Mouse (Mus musculus): ENCODE results near the gene Trp73.

The Trp73 gene

DNA sequence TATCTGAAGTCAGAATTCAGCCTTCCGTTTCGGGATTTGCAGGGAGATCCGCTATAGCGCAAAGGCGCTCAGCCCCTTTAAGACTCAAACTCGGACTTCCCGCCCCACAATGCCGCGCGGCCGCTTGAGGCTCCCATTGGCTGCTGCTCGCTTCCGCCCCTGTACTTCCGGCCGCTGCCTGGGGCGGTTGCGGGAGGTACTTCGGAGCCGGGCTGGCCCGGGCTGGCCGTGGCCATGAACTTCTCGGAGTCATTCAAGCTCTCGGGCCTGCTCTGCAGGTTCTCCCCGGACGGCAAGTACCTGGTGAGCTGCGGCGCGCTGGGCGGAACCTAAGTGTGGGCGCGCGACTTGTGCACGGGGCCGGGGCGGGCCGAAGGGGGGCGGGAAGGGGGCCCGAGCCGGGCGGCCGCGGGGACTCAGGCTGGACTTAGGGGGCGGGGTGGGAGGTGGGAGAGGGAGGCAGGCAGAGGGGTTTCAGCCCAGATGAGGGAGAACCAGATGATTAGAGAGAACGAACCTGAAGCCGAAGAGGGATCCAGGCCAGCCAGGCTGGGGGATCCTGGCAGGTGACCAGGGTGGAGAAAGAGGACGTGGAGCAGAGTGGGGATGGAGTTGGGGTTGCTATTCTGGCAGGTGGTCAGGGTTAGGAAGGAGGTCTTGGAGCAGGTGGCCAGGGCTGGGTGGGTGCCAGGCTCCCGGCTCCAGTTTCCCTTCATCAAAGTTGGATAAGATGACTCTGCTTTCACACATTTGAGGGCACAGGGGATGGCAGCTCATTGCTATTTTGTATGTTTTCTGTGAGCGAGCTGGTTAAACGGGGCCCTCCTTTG lies 2.4 kb upstream of the Trp73 start, which contains the start of gene Wrap73:
TSS of gene Wrap73 (plus strand) at position 162 of the 830 bp plus-strand sequence.
- peak; percentile 95 for DNase-seq

DNA sequence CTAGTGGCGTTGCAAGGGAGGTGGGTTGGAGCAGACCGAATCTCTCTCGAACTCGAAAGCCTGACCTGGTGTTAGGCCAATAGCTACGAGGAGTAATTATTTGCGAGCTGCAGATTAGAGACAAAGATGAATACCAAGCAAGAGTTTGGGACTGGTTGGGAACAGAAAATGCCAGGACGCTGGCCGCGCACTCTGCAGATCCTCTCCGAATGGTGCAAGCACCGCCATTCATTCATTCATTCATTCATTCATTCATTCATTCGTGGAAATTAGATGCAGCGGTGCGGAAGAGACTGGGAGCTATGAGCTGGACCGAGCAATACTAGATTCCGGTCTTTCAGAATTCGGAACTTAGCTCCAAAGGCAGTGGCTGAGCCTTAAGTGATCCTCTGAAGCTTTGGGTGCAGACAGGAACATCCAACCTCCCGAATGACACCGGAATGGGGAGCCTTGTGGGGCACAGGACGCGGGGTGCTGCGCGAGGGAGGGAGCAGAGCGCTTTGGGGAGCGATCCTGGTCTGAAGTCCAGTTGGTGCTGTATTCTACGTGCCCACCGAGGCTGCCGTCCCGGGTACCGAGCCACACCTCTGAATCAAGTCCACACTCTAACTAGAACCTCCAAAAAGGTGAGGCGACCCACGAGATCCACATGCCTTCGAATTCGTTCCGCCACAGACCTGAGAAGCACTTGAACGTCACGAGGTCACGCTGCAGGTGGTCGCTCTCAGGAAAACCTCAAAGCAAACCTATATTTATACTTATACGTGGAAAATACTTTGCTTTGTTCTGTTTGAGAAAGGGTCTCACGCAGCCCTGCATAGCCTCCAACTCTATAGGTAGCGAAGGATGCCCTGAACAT lies 1.2 kb upstream of the Trp73 start:
- DNase-seq = no peak

DNA sequence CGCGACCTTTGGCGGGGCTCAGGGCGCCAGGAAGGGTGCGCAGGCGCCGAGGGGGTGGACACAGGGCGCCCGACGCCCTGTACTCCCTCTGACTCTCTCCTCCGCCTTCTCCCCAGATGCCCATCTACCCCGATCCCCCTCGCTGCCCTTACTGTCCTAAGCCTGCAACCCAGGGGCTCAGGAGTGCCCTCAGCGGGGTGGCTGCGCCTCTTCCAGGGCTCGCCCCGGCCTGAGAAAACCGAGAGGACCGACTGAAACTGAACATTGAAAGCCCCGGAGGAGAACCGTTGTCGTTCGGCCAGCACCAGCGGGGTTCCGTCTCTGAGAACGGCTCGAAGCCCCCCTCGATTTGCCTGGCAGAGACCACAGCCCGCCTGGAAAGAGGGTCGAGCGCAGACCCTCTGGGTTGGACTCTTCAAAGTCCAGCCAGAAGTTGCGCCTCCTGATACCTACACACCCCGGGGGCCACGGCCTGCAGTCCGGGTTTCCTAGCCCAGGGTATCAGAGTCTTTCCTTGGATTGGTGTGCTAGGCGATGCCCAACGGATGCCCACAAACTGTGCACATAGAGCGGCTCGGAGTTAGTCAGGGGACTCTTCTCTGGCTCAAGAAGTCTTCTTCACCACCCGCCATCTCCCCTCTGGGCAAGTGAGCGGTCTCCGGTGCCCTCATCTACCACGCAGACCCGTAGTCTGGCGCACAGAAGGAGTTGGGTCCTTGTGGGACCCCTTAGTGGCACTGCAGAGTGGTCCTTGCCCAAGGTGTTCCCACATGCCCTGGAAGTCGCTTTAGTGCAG lies 403 bp upstream of the Trp73 start:
- no peak for DNase-seq

DNA sequence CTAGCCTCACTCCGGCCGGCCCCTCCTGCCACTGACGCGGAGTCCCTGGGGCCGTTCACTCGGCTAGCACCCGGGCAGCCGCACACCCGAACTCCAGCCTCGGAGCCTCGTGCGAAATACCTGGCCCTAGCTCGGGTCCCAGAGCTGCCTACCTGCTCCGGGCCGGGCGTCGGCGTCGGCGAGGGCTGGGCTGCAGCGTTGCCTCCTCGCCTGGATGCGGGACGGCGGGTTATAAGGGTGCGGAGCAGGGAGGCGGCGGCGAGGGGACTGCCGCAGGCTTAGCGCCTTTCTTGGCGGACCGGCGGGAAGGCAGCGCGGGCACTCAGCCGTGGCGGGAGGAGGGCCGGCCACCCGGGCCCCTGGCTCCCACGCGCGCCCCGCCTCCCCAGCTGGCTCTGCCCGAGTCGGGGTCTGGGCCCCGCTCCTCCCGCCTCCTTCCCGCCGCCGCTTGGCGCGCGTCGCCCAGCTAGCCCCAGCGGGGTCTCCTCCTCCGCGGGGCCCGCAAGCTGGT lies 282 bp downstream of the Trp73 start:
- DNase-seq = peak; percentile 56

DNA sequence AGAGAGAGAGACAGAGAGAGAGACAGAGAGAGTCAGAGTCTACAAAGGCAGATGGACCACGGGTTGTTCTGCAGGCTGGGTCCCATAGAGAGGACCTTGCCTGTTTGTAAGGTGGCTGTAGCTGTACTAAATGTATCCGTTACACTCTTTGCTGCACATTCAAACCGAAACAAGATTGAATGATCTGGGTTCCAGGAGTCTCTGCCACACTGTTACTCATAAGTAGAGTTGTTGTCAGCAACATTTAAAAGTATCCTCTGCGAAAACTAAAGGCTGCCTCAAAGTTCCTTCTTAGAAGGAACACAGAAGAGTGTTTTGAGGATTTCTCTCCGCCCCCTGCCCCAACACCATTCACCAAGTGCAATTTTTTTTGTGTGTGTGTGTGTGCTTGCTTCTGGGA lies 2.9 kb downstream of the Trp73 start:
- no peak for DNase-seq

DNA sequence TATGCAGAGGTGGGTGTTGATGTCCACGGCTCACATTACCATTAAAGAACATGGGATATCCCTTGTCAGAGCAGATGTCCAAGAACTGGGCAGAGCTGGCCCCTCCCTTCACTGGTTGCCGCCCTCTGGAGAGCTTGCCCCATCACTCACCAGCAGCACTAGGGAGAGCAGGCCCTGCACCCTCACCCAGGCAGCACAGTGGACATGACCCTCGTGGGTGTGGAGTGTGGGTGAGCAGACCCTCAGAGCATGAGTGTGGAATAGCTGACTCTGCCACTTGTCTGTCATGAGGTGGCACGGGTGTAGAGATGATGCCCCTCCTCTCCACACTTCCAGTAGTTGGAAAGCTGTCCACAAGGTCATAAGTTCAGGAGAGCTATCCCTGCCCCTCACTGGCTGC lies 5.2 kb downstream of the Trp73 start:
- DNase-seq = no peak

DNA sequence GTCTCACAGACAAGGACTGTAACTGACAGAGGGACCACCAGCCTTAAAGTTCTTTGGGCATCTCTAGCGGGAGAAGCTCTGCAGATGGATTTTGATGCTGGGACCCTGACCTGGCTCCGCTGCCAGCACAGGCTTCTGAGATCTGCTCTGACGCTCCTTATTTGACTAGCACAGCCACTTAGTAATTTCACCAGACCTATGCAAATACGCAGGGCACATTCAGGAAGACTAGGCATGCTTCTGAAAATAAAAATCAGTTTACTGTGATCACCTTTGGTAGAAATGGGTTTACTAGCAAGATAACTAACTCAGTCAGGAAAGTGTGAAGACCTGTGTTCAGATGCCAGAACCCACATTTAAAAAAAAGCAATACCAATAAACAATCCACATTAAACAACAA lies 8.1 kb downstream of the Trp73 start:
- no peak for DNase-seq

DNA sequence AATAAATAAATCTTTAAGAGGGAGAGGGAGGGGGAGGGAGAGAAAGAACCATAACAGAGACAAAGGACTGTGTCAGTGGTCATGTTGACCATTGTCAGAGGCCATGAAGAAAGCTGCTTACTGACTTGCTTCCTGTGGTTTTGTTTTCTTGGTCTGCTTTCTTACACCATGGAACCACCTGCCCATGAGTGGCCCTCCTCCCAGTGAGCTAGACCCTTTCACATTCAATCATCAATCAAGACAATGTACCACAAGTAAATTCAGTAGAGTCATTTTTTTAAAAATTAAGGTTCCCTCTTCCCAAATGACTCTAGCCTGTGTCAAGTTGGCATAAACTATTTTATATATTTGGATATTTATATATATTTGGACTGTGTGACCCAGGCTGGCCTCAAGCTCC lies 10.1 kb downstream of the Trp73 start:
- no peak for DNase-seq

DNA sequence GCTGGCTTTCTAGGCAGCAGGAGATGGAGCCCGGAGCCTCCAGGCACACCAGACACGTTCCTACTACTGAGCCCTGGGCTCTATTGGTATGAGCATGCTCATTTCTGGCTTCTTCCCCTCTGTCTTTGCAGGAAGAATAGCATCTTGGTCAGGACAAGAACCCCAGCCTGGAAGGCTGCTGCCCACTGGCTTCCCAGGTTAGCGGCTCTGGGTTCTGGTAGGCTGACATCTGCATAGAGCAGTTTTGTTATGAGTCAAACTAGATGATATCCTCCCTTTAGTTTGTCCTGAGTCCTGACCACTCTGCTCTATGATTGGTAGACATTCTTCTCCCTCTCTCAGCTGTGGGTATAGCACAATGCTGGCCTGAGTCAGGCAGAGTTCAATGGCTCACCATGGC lies 12.7 kb downstream of the Trp73 start:
- no peak for DNase-seq

DNA sequence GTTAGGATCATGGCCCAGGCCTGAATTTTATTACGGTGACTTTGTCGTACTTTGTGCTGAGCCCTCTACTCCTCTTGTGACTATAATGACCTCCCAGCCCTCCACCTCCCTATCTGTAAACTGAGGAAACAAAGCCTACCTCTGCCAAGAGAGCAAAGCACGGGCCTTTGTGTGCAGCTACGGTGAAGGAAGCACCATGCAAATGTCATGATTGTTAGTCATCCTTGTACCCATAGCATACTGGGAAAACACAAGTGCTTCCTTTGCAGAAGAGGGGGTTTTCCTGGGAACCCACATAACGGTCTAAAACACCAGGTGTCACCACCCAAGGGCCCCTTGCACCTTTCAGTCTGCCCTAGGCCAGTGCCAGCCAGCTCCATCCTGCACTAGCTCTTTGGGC lies 14.8 kb downstream of the Trp73 start:
- no peak for DNase-seq

DNA sequence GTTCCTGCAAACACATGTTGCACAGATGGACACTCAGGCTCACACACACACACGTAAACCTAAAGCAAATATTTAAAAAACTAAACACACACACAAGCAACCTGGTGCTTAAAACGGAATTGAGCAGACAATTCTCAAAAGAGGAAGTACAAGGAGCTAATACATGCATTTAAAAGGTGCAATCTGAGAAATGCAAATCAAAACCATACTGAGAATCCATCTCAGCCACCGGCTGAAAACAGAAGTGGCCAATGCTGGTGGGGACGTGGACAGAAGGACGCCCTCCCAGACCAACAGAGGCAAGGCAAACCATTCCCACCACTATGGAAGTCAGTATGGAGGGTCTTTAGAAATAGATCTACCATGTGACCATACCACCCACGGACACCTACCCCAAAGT lies 16.5 kb downstream of the Trp73 start:
- no peak for DNase-seq

DNA sequence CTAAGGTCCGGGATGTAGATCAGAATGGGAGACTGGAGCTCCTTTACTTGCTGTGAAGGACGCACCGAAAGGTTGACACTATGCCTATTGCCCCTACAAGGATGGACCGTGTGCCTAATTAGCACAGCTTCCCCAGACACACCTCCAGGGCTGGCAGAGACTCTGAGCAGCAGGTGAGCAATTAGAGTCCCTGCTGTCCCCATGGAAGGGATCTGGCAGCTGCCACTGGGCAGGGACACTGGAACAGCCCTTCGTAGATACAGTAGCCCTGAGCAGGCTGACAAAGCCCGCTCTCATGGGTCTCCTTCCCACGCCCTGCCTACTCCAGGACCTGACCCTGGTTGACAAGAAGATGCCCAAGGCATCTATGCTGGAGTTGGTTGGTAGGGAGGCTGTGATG lies 17.6 kb downstream of the Trp73 start:
- DNase-seq = no peak

DNA sequence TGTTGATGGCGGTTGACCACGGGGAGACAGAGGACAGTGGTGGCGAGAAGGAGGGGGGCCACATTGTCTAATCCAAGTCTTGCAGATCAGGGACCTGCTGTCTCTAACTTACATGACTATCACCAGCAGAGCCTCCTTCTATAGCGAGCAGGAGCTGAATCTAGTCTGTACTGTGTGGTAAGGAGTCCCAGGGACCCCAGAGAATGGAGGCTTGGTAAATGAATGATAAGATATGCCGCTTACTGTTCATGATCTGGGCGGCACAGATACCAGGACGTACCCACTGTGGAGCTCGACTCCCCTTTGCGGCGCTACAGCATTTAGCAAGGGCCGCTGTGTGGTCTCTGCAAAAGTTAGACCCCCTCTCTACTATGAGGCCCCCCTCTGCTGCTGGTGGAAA lies 18.2 kb downstream of the Trp73 start:
- DNase-seq = no peak

DNA sequence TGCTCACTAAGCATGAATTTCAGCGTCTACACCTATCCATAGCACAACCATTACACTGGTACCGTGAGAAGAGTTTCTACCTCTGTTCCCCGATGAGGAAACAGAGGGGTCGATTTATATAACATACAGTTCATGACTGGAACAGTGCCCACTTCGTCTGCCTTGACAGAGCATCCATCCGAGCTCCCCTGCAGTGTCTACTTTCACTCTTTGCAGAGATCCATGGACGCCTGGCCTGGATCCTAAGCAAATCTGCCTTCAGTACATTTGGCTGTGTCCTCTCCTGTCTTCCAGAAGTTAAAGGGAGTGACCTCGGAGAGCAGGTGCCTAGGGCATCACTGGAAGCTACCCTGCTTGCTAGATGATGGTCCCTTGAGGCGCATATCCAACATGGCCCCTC lies 20.8 kb downstream of the Trp73 start:
- DNase-seq = no peak

DNA sequence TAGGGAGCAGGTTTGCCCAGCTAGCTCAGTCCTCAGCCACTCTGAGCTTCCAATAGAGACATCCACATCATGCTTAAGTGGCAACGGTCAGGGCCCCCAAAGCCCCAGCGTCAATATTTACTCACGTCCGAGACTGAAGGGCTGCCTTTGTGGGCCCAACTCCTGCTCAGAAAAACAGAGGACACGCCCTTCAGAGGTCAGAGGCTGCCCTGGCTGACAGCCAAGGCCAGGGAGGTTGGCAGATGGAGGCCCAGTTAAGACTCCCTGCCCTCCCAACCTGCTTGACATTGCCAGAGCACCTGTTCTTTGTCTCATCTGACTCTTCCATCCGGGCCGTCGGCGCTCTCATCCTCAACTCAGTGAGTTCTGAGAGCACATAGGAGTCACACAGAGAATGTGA lies 21.2 kb downstream of the Trp73 start:
- no peak for DNase-seq

DNA sequence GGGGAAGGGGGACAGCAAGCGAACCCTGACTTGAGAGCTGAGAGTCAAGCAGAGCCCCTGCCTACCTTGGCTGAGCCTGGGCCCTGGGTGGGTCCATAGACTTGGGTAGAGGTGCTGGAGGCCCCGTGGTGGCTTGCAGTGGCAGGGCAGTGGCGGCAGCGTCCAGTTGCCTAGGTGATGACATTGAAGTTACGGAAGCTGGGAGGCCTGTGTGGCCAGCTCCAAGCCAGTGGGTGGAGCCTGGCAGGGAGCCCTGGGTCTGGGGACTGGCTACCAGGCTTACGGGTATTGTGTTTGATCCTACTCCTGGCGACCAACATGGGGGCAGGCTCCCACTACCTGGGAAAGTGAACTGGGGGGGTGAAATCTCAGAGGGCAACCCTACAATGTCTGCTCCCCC lies 23.6 kb downstream of the Trp73 start:
- DNase-seq = peak; percentile 34

DNA sequence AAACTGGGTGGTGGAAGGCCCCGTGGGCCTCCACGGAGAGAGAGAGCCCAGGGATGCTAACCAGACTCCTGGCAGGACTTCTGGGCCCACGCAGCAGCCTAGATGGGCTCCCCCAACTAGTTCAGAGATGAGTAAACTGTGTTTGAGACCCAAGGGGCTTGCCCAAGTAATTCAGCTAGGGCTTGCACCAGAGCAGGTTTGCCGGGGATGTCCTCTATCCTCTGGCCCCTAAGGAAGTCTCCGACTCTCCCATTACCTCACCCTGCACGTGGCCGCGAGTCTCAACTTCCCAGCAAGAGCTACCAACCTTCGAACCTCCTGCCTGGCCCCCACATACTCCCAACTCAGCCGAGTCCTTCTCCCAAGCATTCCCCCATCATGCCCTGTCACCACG lies 30.2 kb downstream of the Trp73 start:
- no peak for DNase-seq

DNA sequence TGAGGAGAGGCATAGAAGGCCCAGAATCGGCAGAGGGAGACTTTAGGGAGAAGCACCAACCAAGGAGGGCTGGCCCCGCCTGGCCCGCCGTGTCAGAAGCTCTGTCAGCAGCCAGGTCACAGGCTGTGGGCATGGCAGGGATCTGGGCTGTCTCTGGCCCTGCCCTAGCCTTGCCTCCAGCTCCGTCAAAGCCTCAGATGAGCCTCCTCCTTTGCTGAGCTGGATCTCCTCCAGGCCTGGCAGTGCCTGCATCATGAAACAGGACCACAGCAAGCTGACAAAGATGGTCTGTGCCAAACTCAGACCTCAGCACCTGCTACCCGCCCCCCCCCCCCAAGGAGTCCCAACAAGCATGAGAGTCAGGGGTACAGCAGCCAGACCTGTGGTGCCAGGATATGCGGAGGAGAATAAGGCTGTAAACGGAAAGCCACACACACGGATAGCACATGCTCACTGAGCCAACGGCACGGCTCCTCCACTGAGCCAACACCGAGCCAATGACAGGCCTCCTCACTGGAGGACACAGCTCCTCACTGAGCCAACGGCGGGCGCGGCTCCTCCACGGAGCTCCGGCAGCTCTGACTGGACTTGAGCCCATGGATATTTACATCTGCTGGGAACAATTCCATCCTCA lies 30.7 kb downstream of the Trp73 start:
- DNase-seq = no peak

DNA sequence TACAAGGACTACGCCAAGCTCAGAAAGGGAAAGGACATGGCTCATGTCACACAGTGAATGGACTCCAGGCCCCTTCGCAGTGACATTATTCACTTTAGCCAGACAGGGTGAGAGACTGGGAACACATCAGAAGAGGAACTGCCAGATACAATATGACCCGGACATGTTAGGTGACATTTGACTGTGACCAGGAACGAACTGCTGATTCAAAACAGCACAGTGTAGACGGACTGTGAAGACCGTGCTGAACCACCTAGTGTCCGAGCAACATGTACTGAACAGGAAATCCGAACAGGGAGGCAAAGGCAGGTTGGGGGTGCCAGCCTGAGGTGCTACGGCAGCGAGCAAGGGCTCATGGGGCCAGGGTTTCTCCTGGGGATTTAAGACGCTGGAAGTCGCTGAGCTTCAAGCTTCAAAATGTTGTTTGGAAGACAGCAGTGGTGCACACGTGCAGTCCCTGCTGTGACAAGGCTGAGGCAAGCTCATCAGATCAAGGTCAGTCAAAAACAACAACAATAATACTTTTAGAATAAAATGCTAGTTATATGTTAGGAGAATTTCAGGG lies 33.4 kb downstream of the Trp73 start:
- no peak for DNase-seq

DNA sequence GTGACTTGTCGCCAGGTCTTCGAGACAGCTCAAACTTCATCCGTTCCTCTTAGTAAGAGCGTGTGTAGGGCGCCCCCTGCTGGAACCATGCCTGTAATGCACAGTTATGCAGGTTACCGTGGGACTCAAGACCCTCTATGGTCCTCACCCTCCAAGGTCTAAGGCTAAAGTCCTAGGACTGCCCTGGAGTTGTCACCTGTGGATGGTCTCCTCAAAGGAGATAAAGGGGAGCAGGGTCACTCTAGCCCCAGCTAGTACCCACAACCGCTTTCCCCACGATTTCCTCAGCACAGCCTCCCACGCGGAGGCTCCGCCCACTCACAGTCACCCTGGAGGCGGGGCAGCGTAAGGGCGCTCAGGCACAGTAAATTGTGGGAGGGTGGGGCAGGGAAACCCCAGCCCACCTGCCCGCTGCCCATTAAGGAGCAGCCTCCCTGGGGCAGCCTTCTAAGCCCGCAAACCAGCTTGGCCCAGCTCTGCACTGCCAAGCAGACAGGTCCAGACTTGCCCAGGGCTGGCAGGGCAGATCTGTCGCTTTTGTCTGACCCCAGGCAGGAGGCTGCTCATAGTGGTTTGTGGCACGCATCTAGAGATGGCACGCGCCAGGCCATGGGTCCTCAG lies 34.5 kb downstream of the Trp73 start:
- peak; percentile 74 for DNase-seq

DNA sequence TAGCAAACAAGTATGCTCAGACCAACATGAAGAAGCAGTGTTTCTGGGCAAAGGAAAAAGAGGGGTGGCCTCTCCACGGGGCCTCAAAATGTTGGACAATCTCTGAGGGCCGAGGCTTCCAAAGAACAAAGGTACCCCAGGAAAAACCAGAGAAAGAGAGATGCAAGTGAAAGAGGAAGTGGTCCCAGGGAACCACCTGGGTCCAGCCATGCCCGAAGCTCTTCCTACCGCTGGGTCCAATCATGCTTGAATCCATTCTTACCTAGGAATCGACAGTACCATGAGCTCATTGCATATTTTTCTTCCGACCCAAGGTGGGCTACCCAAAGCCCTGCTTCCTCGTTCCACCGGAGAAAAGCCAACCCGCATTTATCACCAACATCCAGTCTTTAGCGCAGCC lies 36.1 kb downstream of the Trp73 start:
- DNase-seq = no peak

DNA sequence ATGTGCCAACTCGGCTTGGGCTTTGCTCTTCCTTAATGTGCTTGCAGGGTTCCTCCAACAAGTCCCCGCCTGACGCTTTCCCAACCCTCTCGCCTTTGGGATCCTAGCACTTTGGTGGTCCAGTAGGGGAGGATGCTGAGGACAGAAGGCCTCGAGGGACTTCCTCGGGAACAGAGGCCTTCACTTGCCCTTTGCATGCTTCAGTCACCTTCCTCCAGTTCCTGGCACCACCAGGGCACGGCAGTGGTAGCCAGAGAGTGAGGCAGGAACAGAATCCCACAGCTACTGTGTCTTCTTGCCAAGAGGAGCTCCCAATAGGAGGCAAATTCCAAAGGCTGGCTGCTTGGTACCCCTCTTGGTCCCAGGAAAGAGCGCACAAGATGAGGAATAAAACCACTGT lies 36.6 kb downstream of the Trp73 start:
- no peak for DNase-seq
